Mouse (Mus musculus): ENCODE measurements around the gene Tma7. TPM values are rescaled to one million over a fixed set of nuclear protein-coding genes. Genes with fewer than 3 reads are reported as not detected.

Gene Tma7
- polyA plus RNA-seq, 1 experiment from 2014 or later = 747 TPM

DNA sequence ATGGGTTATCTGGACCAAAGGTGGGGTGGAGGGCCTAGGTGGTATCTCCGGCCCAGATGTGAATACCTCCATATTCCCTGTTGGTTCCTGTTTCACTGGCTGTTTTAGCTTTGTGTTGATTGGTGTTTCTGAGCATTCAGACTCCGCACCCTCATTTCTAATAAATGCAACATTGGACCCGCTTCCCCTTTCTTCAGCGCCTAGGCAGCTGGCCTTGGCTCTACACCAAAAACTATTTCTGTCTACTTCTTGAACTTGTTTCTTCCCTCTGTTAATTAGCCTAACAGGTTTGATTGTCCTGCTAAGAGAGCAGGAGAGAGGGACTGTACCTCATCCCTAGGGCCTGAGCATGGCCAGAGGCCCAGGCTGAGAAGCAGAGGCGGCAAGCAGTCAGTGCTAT is 24.8 kb downstream of the Tma7 start:
- Histone ChIP-seq H3K4me1 (peaks cover 21% of the 10 kb centered on the region), H3K27me3 (no peaks in the 10 kb centered on the region), H3K4me3 (no peak overlapping the region), H3K9me3 (replicated peaks) (no peaks in the 10 kb centered on the region), H3K4me2 (replicated peaks) (no peak overlapping the region), H3K9ac (no peak overlapping the region), H3K27ac (no peak overlapping the region), H3K36me3 (peaks cover 48% of the 10 kb centered on the region)
- 95% methylated on average over 5 of the region's 5 CpGs for WGBS
- no peak for ATAC-seq (ENCODE audit: low FRiP score)

DNA sequence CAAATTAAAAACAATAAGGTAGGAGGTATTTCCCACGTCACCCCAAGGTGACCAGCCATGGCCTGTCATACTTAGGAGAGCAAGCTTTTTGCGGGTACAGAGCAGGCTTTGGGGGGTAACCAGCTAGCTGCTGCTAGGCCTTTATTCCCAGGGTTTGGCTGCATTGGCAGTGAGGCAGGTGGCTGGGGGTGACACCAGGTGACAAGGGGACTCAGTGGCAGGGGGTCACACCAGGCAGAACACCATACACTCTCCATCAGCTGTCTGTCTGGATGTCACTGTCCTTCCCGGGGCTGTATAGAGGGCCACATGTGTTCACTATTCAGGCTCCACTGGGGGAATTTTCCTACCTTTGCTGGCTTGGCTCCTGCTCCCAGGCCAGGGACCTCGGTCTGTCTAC is 25.5 kb downstream of the Tma7 start:
- ATAC-seq (ENCODE audit: low FRiP score) = no peak
- no peak overlapping the region for H3K4me2 ChIP-seq (replicated peaks)
- H3K9me3 ChIP-seq (replicated peaks) = no peaks in the 10 kb centered on the region
- H3K27ac ChIP-seq = no peak overlapping the region
- no peak overlapping the region for H3K4me3 ChIP-seq
- H3K9ac ChIP-seq = no peak overlapping the region
- 96% methylated on average over 4 of the region's 4 CpGs for WGBS
- H3K4me1 ChIP-seq = peaks cover 21% of the 10 kb centered on the region
- peaks cover 43% of the 10 kb centered on the region for H3K36me3 ChIP-seq
- H3K27me3 ChIP-seq = no peaks in the 10 kb centered on the region

DNA sequence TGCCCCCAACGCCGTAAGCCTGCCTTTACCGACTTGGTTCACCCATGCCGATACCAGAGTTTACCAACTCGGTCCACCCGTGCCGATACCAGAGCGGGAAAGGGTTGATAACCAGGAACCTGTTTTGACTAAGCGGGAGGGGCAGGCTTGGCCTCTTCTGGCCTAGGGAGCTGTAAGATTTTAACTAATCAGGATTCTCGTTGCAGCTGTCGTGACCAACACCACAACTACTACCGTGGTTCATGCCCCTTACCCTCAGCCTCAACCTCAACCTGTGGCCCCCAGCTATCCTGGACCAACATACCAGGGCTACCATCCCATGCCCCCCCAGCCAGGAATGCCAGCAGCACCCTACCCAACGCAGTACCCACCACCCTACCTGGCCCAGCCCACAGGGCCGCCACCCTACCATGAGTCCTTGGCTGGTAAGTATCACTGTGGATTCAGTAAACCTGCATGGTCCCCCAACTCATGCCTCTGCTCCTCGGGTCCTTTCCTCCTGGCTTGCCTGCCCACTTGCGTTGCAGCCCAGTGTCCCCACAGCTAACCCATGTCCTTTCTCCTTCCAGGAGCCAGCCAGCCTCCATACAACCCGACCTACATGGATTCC is 26.2 kb downstream of the Tma7 start:
- ATAC-seq (ENCODE audit: low FRiP score) = no peak
- Histone ChIP-seq H3K36me3 (peaks cover 39% of the 10 kb centered on the region), H3K9me3 (replicated peaks) (no peaks in the 10 kb centered on the region), H3K9ac (no peak overlapping the region), H3K27me3 (no peaks in the 10 kb centered on the region), H3K27ac (no peak overlapping the region), H3K4me1 (peaks cover 21% of the 10 kb centered on the region), H3K4me3 (no peak overlapping the region), H3K4me2 (replicated peaks) (no peak overlapping the region)
- 91% methylated on average over 17 of the region's 17 CpGs for WGBS

DNA sequence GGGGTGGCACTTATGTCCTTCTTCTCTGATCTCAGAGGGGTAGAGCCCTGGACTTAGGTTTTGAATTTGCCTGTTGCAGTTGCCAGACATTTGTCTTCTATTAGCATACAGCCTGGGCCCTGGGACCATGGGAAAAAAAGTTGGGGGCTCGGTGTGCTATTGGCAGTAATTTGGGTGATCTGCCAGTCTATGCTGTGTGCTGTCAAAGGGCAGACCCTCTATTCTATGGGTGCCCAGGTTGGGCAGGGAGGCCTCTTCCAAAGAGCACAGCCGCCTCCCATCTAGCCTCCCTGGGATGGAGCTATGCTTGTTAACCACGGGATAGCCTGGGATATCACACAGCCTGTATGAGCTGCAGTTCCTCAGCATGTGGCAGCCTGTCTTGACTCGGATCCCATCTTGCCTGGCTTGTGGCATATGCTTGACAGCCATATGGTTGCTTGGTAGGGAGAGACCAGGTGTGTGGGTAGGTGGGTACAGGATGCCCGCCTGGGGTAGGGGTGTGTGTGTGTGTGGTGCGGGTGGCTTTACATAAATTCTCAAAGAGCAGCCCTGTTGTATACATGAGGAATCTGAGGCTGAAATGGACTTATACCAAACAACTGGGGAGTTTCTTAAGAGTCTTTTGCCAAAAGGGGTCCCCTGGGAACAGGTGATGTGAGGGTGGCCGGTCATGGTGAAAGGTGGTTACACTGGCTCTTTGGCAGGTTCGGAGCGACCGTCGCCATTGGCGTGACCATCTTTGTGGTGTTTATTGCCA is 26.9 kb downstream of the Tma7 start:
- H3K27me3 ChIP-seq = no peaks in the 10 kb centered on the region
- WGBS = 92% methylated on average over 12 of the region's 12 CpGs
- peaks cover 32% of the 10 kb centered on the region for H3K36me3 ChIP-seq
- peak overlapping the region; percentile 28 for H3K4me3 ChIP-seq
- H3K4me1 ChIP-seq = peaks cover 21% of the 10 kb centered on the region
- H3K4me2 ChIP-seq (replicated peaks) = peak overlapping the region; percentile 43
- H3K9ac ChIP-seq = 0 out of 2 replicates have a peak overlapping the region, but pooled peaks have one; percentile 43
- ATAC-seq (ENCODE audit: low FRiP score) = no peak
- no peaks in the 10 kb centered on the region for H3K9me3 ChIP-seq (replicated peaks)
- H3K27ac ChIP-seq = no peak overlapping the region

DNA sequence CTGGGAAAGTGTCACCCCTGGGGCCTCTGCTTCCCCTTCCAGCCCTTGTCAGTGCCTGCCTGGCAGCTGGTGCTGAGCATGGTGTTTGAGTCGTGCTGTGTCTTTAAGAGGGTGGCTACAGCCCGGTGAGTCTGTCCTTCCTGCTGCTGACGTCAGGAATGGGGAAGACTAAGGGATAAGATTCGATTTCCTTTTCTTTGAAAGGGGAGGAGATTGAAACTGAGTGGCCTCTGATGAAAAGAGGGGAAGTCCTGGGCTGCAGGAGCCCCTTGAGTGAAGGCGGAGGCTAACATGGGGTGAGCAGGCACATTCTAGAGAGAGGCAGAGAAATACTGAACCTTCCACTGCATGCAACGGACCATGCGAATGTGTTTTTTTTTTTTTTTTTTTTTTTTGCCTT is 27.7 kb downstream of the Tma7 start:
- peak overlapping the region; percentile 43 for H3K9ac ChIP-seq
- ATAC-seq (ENCODE audit: low FRiP score) = peak; percentile 49
- H3K4me1 ChIP-seq = peaks cover 21% of the 10 kb centered on the region
- peak overlapping the region; percentile 78 for H3K27ac ChIP-seq
- H3K36me3 ChIP-seq = peaks cover 29% of the 10 kb centered on the region
- peak overlapping the region; percentile 28 for H3K4me3 ChIP-seq
- no peaks in the 10 kb centered on the region for H3K27me3 ChIP-seq
- 4% methylated on average over 5 of the region's 7 CpGs for WGBS
- H3K4me2 ChIP-seq (replicated peaks) = peak overlapping the region; percentile 43
- H3K9me3 ChIP-seq (replicated peaks) = no peaks in the 10 kb centered on the region

DNA sequence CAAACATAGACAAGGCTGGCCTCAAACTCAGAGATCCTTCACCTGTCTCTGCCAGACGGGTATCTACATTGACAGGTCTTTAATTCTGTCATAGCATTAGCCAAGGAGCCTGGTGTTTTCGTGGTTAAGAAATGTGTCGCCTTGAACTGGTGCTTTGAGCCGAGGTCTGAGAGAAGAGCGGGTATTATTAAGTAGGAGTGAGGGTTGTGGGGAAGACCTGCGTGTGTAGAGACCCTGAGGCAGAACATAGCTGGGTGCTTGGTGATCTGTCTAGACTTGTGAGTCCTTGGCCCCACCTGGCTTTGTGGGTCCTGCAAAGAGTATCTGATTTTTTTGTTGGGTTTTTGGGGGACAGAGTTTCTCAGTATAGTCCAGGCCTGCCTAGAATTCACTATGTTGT is 28.5 kb downstream of the Tma7 start:
- WGBS = 80% methylated on average over 6 of the region's 6 CpGs
- Histone ChIP-seq H3K4me1 (peaks cover 14% of the 10 kb centered on the region), H3K4me2 (replicated peaks) (no peak overlapping the region), H3K27me3 (no peaks in the 10 kb centered on the region), H3K36me3 (peaks cover 29% of the 10 kb centered on the region), H3K4me3 (no peak overlapping the region), H3K27ac (no peak overlapping the region), H3K9ac (no peak overlapping the region), H3K9me3 (replicated peaks) (no peaks in the 10 kb centered on the region)
- ATAC-seq (ENCODE audit: low FRiP score) = no peak

DNA sequence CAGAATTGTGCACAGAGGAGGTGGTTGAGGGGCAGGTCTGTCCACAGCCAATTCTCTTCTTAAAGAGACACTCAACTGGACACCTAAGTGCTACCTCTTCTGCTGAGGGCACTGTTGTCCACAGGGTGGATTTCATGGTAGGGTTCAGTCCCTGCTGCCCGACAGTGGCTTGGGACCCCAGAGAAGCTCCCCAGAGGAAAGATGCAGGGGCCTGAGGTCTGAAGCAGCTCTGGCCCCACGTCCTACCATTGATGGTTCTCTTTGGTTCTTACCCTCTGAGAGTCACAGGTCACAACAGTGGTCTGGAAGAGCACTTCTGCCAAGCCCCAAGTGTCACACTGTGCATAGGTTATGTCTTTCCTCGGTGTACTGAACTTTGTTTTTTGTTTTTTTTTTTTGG is 29.0 kb downstream of the Tma7 start:
- H3K4me2 ChIP-seq (replicated peaks) = no peak overlapping the region
- H3K36me3 ChIP-seq = peaks cover 25% of the 10 kb centered on the region
- no peaks in the 10 kb centered on the region for H3K27me3 ChIP-seq
- no peak overlapping the region for H3K4me3 ChIP-seq
- WGBS = 76% methylated on average over 3 of the region's 3 CpGs
- H3K4me1 ChIP-seq = peaks cover 12% of the 10 kb centered on the region
- no peak overlapping the region for H3K9ac ChIP-seq
- no peak for ATAC-seq (ENCODE audit: low FRiP score)
- no peak overlapping the region for H3K27ac ChIP-seq
- no peaks in the 10 kb centered on the region for H3K9me3 ChIP-seq (replicated peaks)

DNA sequence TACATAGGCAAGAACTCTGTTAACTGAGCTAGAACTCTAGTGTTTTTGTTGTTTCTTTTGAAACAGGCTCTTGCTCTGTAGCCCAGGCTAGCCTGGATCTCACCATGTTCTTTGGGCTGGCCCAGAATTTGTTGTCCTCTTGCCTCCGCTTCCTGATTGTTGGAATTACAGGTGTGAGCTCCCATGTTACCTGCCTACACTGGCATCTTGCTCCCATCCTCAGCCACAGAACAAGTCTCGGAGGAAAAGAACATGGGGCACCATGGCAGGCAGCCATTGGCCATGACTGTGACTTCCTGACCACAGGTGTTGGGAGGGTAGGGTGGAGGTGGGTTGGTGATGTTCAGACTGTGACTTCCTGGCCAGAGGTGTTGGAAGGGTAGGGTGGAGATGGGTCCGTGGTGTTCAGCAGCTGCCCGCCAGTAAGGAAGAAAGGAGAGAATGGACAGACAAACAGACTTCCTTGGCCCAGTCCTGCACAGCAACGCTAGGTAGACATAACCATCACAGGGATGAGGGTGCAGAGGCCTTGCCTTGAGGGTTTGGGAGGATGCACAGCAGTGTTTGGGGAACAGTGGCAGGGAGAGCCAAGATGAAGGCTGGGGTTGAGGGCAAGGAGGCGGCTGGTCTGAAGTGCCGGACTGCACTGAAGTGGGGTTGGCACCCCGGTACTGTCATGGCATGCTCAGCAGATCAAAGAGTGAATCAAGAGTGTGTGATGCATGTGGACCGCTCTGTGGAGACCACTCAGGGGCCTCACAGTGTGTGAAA is 29.7 kb downstream of the Tma7 start:
- H3K9me3 ChIP-seq (replicated peaks) = no peaks in the 10 kb centered on the region
- ATAC-seq (ENCODE audit: low FRiP score) = no peak
- 86% methylated on average over 9 of the region's 9 CpGs for WGBS
- no peak overlapping the region for H3K9ac ChIP-seq
- no peaks in the 10 kb centered on the region for H3K27me3 ChIP-seq
- no peak overlapping the region for H3K4me2 ChIP-seq (replicated peaks)
- H3K4me3 ChIP-seq = no peak overlapping the region
- peaks cover 18% of the 10 kb centered on the region for H3K36me3 ChIP-seq
- H3K27ac ChIP-seq = no peak overlapping the region
- peaks cover 12% of the 10 kb centered on the region for H3K4me1 ChIP-seq

DNA sequence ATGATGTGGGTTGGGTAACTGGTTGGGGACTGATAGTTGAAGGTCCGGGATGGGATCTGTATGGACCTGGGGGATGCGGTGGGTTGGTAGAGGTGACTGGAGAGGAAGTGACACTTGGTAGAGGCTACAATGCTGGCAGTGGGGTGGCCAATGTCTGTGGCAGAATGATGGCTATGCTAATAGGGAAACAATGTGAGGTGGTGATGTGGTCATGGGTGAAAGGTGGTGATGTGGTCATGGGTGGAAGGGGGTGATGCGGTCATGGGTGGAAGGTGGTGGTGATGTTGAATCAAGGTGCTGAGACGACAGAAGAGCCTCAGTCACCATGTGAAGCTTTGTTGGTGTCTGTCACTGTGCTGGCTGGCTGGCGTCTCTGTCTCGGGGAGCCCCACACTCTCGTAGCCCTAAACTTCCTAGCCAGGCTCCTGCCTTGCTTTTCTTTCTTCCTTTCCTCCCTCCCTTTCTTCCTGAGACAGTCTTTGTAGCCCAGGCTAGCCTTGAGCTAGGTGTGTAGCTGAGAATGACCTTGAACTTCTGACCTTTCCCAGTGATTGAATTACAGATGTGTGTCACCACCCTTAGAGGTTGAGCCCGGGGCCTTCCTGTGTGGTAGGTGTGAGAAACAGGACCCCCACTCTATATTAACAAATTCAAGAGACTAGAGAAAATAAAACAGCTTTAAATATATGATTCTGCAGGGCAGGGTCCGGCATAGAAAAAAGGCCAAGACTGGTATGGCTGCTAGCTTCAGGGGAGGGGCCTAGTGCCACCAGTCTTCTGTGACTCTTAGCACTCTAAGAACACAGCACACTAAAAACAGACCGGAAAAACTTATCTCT is 30.5 kb downstream of the Tma7 start:
- Histone ChIP-seq H3K36me3 (peaks cover 10% of the 10 kb centered on the region), H3K27me3 (no peaks in the 10 kb centered on the region), H3K9me3 (replicated peaks) (no peaks in the 10 kb centered on the region), H3K9ac (no peak overlapping the region), H3K4me1 (peaks cover 12% of the 10 kb centered on the region), H3K27ac (no peak overlapping the region), H3K4me3 (no peak overlapping the region), H3K4me2 (replicated peaks) (no peak overlapping the region)
- ATAC-seq (ENCODE audit: low FRiP score) = no peak
- WGBS = 91% methylated on average over 10 of the region's 10 CpGs

DNA sequence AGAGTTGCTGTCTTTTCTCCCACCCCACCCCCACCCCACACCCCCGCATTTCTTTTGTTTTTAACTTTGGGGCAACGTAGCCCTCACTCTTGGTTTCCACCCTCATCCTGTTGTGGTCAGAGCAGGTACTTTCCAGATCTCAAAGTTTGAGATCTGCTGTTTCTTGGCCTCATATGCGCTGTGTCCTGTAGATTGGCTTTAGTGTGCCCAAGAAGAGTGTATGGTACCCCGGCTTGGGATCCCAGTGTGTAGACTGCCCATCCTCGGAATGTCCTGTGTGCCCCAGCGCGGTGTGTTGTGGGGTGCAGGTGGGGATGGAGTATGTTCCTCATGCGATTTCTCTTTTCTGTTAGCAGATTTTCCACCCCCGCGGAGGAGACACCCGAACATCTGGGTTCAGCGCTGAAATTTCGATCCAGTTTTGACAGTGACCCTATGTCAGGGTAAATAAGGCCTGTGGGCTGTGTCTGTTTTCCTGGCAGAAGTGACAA is 31.3 kb downstream of the Tma7 start:
- H3K27me3 ChIP-seq = no peaks in the 10 kb centered on the region
- H3K27ac ChIP-seq = no peak overlapping the region
- 0 out of 2 replicates have a peak, but pooled peaks cover 2% of the 10 kb centered on the region for H3K36me3 ChIP-seq
- no peak overlapping the region for H3K4me2 ChIP-seq (replicated peaks)
- no peak overlapping the region for H3K4me3 ChIP-seq
- H3K9me3 ChIP-seq (replicated peaks) = no peaks in the 10 kb centered on the region
- H3K9ac ChIP-seq = no peak overlapping the region
- WGBS = 90% methylated on average over 13 of the region's 13 CpGs
- ATAC-seq (ENCODE audit: low FRiP score) = no peak
- peaks cover 12% of the 10 kb centered on the region for H3K4me1 ChIP-seq

DNA sequence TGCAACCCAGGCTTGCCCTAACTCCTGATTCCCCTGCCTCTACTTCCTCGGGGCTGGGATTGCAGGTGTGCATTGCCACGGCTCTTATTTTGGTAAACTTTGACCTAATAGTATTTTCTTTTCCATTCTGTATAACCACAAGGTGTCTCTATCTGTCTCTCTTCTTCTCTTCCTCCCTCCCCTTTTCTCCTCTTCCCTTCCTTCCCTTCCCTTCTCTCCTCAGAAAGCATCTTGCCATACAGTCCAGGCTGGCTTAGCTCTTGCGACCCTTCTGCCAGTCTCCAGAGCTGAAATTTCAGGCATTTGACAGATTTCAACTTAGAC is 31.8 kb downstream of the Tma7 start:
- H3K27ac ChIP-seq = no peak overlapping the region
- WGBS = 81% methylated on average over 3 of the region's 3 CpGs

More for the DNA sequence above, 31.8 kb downstream of the Tma7 start:
- peaks cover 12% of the 10 kb centered on the region for H3K4me1 ChIP-seq
- no peak overlapping the region for H3K4me3 ChIP-seq
- H3K9ac ChIP-seq = no peak overlapping the region
- no peak for ATAC-seq (ENCODE audit: low FRiP score)
- H3K27me3 ChIP-seq = no peaks in the 10 kb centered on the region
- no peak overlapping the region for H3K4me2 ChIP-seq (replicated peaks)
- H3K9me3 ChIP-seq (replicated peaks) = no peaks in the 10 kb centered on the region
- H3K36me3 ChIP-seq = no peaks in the 10 kb centered on the region
